Mouse (Mus musculus) Patski (cell line): ENCODE measurements around the gene Ucma. TPM values are rescaled to one million over a fixed set of nuclear protein-coding genes. Genes with fewer than 3 reads are reported as not detected.

Source experiments
- ATAC-seq: fragments of 100-300 bp; one replicate; pipeline ENCODE4 v1.8.0; 2021
- CTCF ChIA-PET: fragments of 350-600 bp; sonication (Branson Sonifier 250); formaldehyde crosslinking; loops from one replicate; lab custom pipeline; 2022; ENCODE audit warnings: inconsistent platforms; lab: Charles Lee
- POLR2A ChIA-PET: fragments of 350-600 bp; sonication (Branson Sonifier 250); formaldehyde crosslinking; loops from one replicate; lab custom pipeline; 2022; ENCODE audit warnings: antibody characterized with exemption, inconsistent platforms; lab: Charles Lee
- DNase-seq: peaks from one replicate; pipeline ENCODE4 v3.0.0-alpha.2; 2011; ENCODE audit warnings: low read depth, low spot score
- H3K27me3 ChIP-seq: fragments of 371-371 bp; one replicate; pipeline ENCODE4 v1.5.1; 2021
- CTCF ChIP-seq: fragments of 100-300 bp; IDR thresholded peaks from one replicate; pipeline ENCODE4 v1.5.1; 2021
- in situ Hi-C: fragments of 300-500 bp; cut with MboI; formaldehyde crosslinking; loops from 3 replicates; pipeline ENCODE4 v1.11.1; 2018; ENCODE audit warnings: low pct_unique_long_range_greater_than_20kb, mixed read lengths
- polyA plus RNA-seq: library from polyadenylated mRNA; unstranded; gene quantifications from one replicate; pipeline ENCODE4 v1.2.3, GENCODE M21; 2021

Ucma gene
- polyA plus RNA-seq, 1 experiment from 2014 or later: not detected

DNA sequence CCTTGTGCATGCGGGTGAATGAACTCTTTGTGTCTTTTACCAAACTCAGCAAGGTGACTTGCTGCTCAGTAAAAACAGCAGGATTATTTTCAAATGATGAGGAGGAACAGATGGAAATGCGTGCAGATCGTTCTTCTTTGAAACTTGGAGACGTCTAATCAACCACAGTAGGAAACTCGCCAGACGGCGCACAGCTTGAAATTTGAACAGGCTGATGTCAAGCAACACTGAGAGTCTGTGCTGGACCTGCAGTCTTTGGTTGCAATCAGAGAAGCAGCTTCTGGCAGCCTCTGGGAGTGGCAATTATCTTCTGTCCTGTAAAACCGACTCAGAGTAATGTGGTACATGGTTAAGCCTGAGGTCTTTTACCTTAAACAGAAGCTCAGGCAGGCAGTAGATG lies 2.2 kb downstream of the Ucma start:
- POLR2A ChIA-PET: no interaction called here
- TF ChIP-seq CTCF: no peak
- H3K27me3 ChIP-seq: no peaks in the 10 kb centered on the region
- in situ Hi-C loops: no loop called here
- ATAC-seq (no peak), DNase-seq (no peak)
- CTCF ChIA-PET: no interaction called here

DNA sequence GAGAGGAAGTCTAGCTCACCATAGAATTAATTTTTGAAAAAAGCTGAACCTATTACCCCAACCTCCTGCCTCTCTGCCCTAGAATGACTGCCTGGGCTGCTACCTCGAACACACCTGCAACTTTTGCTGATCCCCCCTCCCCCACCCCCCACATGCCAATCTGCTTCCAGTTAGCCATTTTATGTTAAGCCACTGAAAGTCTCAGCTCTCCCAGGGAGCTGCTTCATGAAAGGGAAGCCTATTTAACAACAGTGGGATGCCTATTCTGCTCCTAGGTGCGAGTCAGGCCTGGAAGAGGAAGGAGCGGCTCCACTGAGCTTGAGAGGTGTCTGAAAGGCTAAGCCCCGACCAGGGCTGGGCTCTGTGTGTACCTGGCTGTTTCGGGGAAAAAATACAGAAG lies 8.1 kb downstream of the Ucma start:
- in situ Hi-C loops: no loop called here
- H3K27me3 ChIP-seq: no peaks in the 10 kb centered on the region
- DNase-seq (no peak), ATAC-seq (no peak)
- ChIA-PET POLR2A (no interaction called here), CTCF (no interaction called here)
- no peak for TF ChIP-seq CTCF

- H3K27me3 ChIP-seq: no peaks in the 10 kb centered on the region
- ChIA-PET POLR2A (no interaction called here), CTCF (interaction anchor here (1.6 kb wide), 1 partner anchor 68 kb away, joined by 6 read pairs; no protein-coding TSS in a partner anchor)
- TF ChIP-seq CTCF: no peak
- DNase-seq (no peak), ATAC-seq (no peak)
- in situ Hi-C loops: no loop called here
These were observed 9.1 kb downstream of the Ucma start for GRCm38 (mm10) chr2:4985000-4985399.

- in situ Hi-C loops: no loop called here
- H3K27me3 ChIP-seq: no peaks in the 10 kb centered on the region
- TF ChIP-seq CTCF: no peak
- POLR2A ChIA-PET: no interaction called here
- ATAC-seq (no peak), DNase-seq (no peak)
- CTCF ChIA-PET: no interaction called here
These were observed 10.9 kb downstream of the Ucma start for GRCm38 (mm10) chr2:4986798-4987197.

- no peak for ATAC-seq
- DNase-seq: no peak
- CTCF ChIA-PET: no interaction called here
- POLR2A ChIA-PET: no interaction called here
- in situ Hi-C loops: no loop called here
- no peaks in the 10 kb centered on the region for H3K27me3 ChIP-seq
- no peak for TF ChIP-seq CTCF
These were observed 11.7 kb downstream of the Ucma start for GRCm38 (mm10) chr2:4987388-4988180.

DNA sequence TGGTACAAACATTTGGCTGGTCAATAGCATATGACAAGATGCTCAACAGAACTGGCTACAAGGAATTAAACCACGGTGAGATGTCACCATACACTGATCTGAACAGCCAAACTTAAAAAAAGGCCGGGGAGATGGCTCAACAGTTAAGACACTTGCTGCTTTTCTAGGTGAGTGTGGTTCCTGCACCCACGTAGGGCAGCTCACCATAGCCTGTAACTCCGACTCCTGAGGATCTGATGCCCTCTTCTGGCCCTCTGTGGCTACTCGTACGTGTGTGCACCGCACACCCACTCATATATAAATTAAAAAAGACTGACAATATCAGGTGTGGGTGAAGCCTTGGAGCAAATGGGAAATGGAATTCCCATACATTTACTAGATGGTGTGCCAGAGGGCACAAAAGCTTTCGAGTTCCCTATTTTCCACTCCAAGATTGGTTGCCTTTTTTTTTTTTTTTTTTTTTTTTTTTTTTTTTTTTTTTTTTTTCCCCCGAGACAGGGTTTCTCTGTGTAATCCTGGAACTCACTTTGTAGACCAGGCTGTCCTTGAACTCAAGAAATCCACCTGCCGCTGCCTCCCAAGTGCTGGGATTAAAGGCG lies 13.0 kb downstream of the Ucma start:
- TF ChIP-seq CTCF: no peak
- ChIA-PET CTCF (interaction anchor here (1.0 kb wide), 1 partner anchor 72 kb away, joined by 3 read pairs; no protein-coding TSS in a partner anchor), POLR2A (no interaction called here)
- no peaks in the 10 kb centered on the region for H3K27me3 ChIP-seq
- in situ Hi-C loops: no loop called here
- DNase-seq (no peak), ATAC-seq (no peak)

DNA sequence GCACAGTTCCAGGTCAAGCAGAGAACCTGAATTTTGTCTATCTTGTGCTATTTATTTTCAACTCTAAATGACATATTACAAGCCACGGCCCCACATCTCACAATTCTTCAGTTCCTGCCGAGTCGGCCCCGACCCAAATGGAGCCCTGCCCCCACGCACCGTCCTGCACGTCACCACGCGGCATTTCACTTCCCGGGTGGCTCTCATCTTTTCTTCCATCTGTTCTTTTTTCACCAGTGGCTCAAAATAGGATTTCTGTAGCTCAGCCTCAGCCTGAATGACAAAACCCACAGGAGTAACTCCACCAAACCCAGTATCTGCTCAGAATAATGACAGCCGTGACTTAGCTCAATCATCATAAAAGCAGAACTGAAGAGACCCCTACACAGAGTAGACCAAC lies 17.7 kb downstream of the Ucma start:
- no peak for TF ChIP-seq CTCF
- no peak for DNase-seq
- ATAC-seq: no peak
- in situ Hi-C loops: no loop called here
- H3K27me3 ChIP-seq: no peaks in the 10 kb centered on the region
- ChIA-PET POLR2A (no interaction called here), CTCF (no interaction called here)

DNA sequence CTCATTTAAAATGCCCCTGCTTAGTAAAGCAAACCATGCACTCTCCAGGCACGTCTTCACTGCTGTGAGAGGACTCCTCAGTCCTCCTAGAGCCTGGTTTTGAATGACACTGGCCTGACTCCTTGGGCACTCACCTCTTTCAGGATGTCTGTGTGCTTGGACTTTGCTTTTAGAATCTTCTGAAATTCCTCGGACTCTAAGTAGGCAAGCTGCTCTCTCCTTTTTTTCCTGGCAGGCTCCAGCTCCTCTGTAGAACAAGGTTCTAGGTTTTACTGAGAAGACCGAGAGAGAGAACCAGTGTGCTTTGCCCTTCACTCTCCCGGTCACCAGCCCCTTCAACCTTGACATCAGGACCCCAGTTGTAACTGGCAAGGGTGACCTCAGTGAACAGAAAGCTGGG lies 18.5 kb downstream of the Ucma start:
- ChIA-PET POLR2A (no interaction called here), CTCF (no interaction called here)
- ATAC-seq (no peak), DNase-seq (no peak)
- H3K27me3 ChIP-seq: no peaks in the 10 kb centered on the region
- no peak for TF ChIP-seq CTCF
- in situ Hi-C loops: no loop called here

GRCm38 (mm10) chr2:4995646-4996045 lies 19.7 kb downstream of the Ucma start:
- DNase-seq (no peak), ATAC-seq (no peak)
- ChIA-PET POLR2A (no interaction called here), CTCF (no interaction called here)
- TF ChIP-seq CTCF: no peak
- H3K27me3 ChIP-seq: no peaks in the 10 kb centered on the region
- in situ Hi-C loops: no loop called here

DNA sequence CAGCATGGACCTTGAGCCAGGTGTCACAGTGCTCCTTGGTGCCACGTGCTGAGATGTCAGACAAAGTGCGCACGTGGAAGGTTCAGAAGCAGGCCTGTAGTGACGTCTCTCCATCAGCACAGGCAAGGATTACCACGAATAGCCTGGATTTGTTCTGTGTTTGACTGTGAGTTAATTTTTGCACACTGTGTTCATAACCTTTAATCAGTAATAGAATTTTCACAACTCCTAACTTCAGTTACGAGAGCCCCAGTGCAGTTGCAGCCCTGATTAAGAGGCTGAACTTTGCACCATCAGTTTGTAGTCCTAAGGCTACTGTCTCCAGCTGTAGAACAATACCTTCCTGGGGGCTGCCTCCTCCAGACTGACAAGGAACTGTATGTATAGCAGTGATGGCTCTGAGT lies 20.5 kb downstream of the Ucma start:
- DNase-seq: no peak
- TF ChIP-seq CTCF: no peak
- H3K27me3 ChIP-seq: no peaks in the 10 kb centered on the region
- no peak for ATAC-seq
- in situ Hi-C loops: no loop called here
- ChIA-PET POLR2A (no interaction called here), CTCF (interaction anchor here (0.9 kb wide), 1 partner anchor 29 kb away, joined by 3 read pairs; no protein-coding TSS in a partner anchor)

- peak; percentile 59 for TF ChIP-seq CTCF
- ChIA-PET POLR2A (no interaction called here), CTCF (no interaction called here)
- H3K27me3 ChIP-seq: no peaks in the 10 kb centered on the region
- DNase-seq (no peak), ATAC-seq (no peak)
- in situ Hi-C loops: no loop called here
These were observed 23.0 kb downstream of the Ucma start for GRCm38 (mm10) chr2:4998905-4999304.
